Mouse (Mus musculus) stomach, embryonic 16.5 days (tissue): ENCODE data around the gene Anp32a. TPM values are rescaled to one million over a fixed set of nuclear protein-coding genes. Genes with fewer than 3 reads are reported as not detected.

Experiments used
- ATAC-seq: fragments of 200-750 bp; cut with Nextera tagmentation; 2 replicates; pipeline ENCODE4 v1.8.0; 2017; ENCODE audit warnings: moderate number of reproducible peaks, moderate TSS enrichment; ENCODE audit not compliant: insufficient read depth, low FRiP score
- H3K27ac ChIP-seq: fragments of 300-500 bp; sonication (generic); 2 replicates; pipeline ENCODE4 v1.5.1; 2014; ENCODE audit warnings: low read length
- H3K27me3 ChIP-seq: fragments of 300-500 bp; sonication (generic); 2 replicates; pipeline ENCODE4 v1.6.1; 2014; ENCODE audit warnings: low read length, control low read depth, mixed read lengths; ENCODE audit not compliant: control insufficient read depth, insufficient read depth
- H3K36me3 ChIP-seq: fragments of 300-500 bp; sonication (generic); 2 replicates; pipeline ENCODE4 v1.6.1; 2014; ENCODE audit warnings: low read length; ENCODE audit not compliant: control insufficient read depth, insufficient read depth
- H3K4me1 ChIP-seq: fragments of 300-500 bp; sonication (generic); 2 replicates; pipeline ENCODE4 v1.6.1; 2014; ENCODE audit warnings: low read length, control low read depth, mixed read lengths; ENCODE audit not compliant: control insufficient read depth, insufficient read depth
- H3K4me2 ChIP-seq: fragments of 300-500 bp; sonication (generic); 2 replicates; pipeline ENCODE4 v1.6.1; 2014; ENCODE audit warnings: low read depth, low read length, mixed read lengths
- H3K4me3 ChIP-seq: fragments of 300-500 bp; sonication (generic); replicated peaks from 2 replicates; pipeline ENCODE4 v1.5.1; 2014; ENCODE audit warnings: mild to moderate bottlenecking, low read length
- H3K9ac ChIP-seq: fragments of 300-500 bp; sonication (generic); 2 replicates; pipeline ENCODE4 v1.6.1; 2014; ENCODE audit warnings: low read length
- H3K9me3 ChIP-seq: fragments of 300-500 bp; sonication (generic); replicated peaks from 2 replicates; pipeline ENCODE4 v1.6.1; 2016; ENCODE audit warnings: low read length, control low read depth; ENCODE audit not compliant: control insufficient read depth
- WGBS: fragments of 180-500 bp; shearing (Covaris S2); extraction: QIAGEN DNeasy Blood & Tissue Kit; methylation state at CpG from one replicate; pipeline ENCODE4 v1.1.7; 2014; 5-methylcytosine and 5-hydroxymethylcytosine counted together
- polyA plus RNA-seq: library from polyadenylated mRNA; unstranded; fragments of >200 nt; fragmentation: Nextera tagmentation; extraction: Ambion mirVana; gene quantifications from 2 replicates; pipeline ENCODE4 v1.2.1, GENCODE M21; 2015

The Anp32a gene
- polyA plus RNA-seq, 1 experiment from 2014 or later: 125 TPM

GRCm38 (mm10) chr9:62337924-62338635 lies 3.0 kb upstream of the Anp32a start:
- H3K9me3 ChIP-seq: no peaks in the 10 kb centered on the region
- peaks cover 3% of the 10 kb centered on the region; the same call in 1 of the 2 replicates for H3K4me1 ChIP-seq
- H3K36me3 ChIP-seq: no peaks in the 10 kb centered on the region
- H3K27ac ChIP-seq: no peak overlapping the region; the same call in 1 of the 2 replicates
- ATAC-seq: no peak
- no peak overlapping the region for H3K4me2 ChIP-seq
- H3K4me3 ChIP-seq: no peak overlapping the region
- H3K27me3 ChIP-seq: no peaks in the 10 kb centered on the region
- 66% methylated on average over 4 of the region's 4 CpGs for WGBS
- no peak overlapping the region for H3K9ac ChIP-seq

- H3K4me3 ChIP-seq: no peak overlapping the region
- H3K27me3 ChIP-seq: no peaks in the 10 kb centered on the region
- H3K4me2 ChIP-seq: no peak overlapping the region
- no peak overlapping the region for H3K9ac ChIP-seq
- no peaks in the 10 kb centered on the region for H3K9me3 ChIP-seq
- H3K4me1 ChIP-seq: peaks cover 3% of the 10 kb centered on the region; the same call in 1 of the 2 replicates
- ATAC-seq: no peak
- WGBS: 82% methylated on average over 9 of the region's 9 CpGs
- H3K36me3 ChIP-seq: no peaks in the 10 kb centered on the region
- no peak overlapping the region; the same call in 1 of the 2 replicates for H3K27ac ChIP-seq
Observed at GRCm38 (mm10) chr9:62338636-62339191, 2.4 kb upstream of the Anp32a start.

- peak overlapping the region; percentile 99 for H3K27ac ChIP-seq
- 2% methylated on average over 48 of the region's 48 CpGs for WGBS
Observed at GRCm38 (mm10) chr9:62340301-62341122, 581 bp upstream of the Anp32a start.

GRCm38 (mm10) chr9:62341701-62342440 lies 778 bp downstream of the Anp32a start:
- under 1% methylated on average over 53 of the region's 54 CpGs for WGBS
- H3K4me2 ChIP-seq: peak overlapping the region; percentile 86
- peak overlapping the region; percentile 99 for H3K27ac ChIP-seq
- ATAC-seq: no peak
- H3K4me3 ChIP-seq: peak overlapping the region; percentile 70
- no peaks in the 10 kb centered on the region for H3K36me3 ChIP-seq
- H3K9ac ChIP-seq: peak overlapping the region; percentile 93
- no peaks in the 10 kb centered on the region for H3K9me3 ChIP-seq
- peaks cover 24% of the 10 kb centered on the region for H3K4me1 ChIP-seq
- H3K27me3 ChIP-seq: no peaks in the 10 kb centered on the region

More at GRCm38 (mm10) chr9:62340301-62341122, 581 bp upstream of the Anp32a start:
- H3K27me3 ChIP-seq: no peaks in the 10 kb centered on the region
- H3K9ac ChIP-seq: peak overlapping the region; percentile 81
- H3K36me3 ChIP-seq: no peaks in the 10 kb centered on the region
- peak overlapping the region; percentile 93 for H3K4me2 ChIP-seq
- no peaks in the 10 kb centered on the region for H3K9me3 ChIP-seq
- peak overlapping the region; percentile 70 for H3K4me3 ChIP-seq
- peaks cover 12% of the 10 kb centered on the region for H3K4me1 ChIP-seq
- peak; percentile 19; the same call in 1 of the 2 replicates for ATAC-seq

GRCm38 (mm10) chr9:62342441-62343191 lies 1.5 kb downstream of the Anp32a start:
- WGBS: under 1% methylated on average over 48 of the region's 48 CpGs
- ATAC-seq: peak; percentile 16; the same call in 1 of the 2 replicates

GRCm38 (mm10) chr9:62343192-62343903 lies 2.3 kb downstream of the Anp32a start:
- under 1% methylated on average over 53 of the region's 56 CpGs for WGBS

More at GRCm38 (mm10) chr9:62342441-62343191, 1.5 kb downstream of the Anp32a start:
- H3K27me3 ChIP-seq: no peaks in the 10 kb centered on the region
- peaks cover 30% of the 10 kb centered on the region for H3K4me1 ChIP-seq
- peak overlapping the region; percentile 93 for H3K9ac ChIP-seq
- peak overlapping the region; percentile 86 for H3K4me2 ChIP-seq
- no peaks in the 10 kb centered on the region for H3K36me3 ChIP-seq
- peak overlapping the region; percentile 70 for H3K4me3 ChIP-seq
- H3K9me3 ChIP-seq: no peaks in the 10 kb centered on the region
- peak overlapping the region; percentile 99 for H3K27ac ChIP-seq

GRCm38 (mm10) chr9:62343904-62344491 lies 2.9 kb downstream of the Anp32a start:
- Histone ChIP-seq H3K4me3 (peak overlapping the region; percentile 70), H3K36me3 (no peaks in the 10 kb centered on the region), H3K27ac (peak overlapping the region; percentile 99), H3K9me3 (no peaks in the 10 kb centered on the region), H3K27me3 (no peaks in the 10 kb centered on the region), H3K9ac (peak overlapping the region; percentile 93), H3K4me2 (peak overlapping the region; percentile 86), H3K4me1 (peaks cover 42% of the 10 kb centered on the region)
- under 1% methylated on average over 52 of the region's 52 CpGs for WGBS
- ATAC-seq: peak; percentile 1; the same call in 1 of the 2 replicates

More at GRCm38 (mm10) chr9:62343192-62343903, 2.3 kb downstream of the Anp32a start:
- Histone ChIP-seq H3K4me3 (peak overlapping the region; percentile 70), H3K27ac (peak overlapping the region; percentile 99), H3K9ac (peak overlapping the region; percentile 93), H3K9me3 (no peaks in the 10 kb centered on the region), H3K4me2 (peak overlapping the region; percentile 86), H3K27me3 (no peaks in the 10 kb centered on the region), H3K36me3 (no peaks in the 10 kb centered on the region), H3K4me1 (peaks cover 36% of the 10 kb centered on the region)
- peak; percentile 41 for ATAC-seq
